Mouse (Mus musculus): Measurements from ENCODE around the gene Gab3. TPM values are rescaled to one million over a fixed set of nuclear protein-coding genes. Genes with fewer than 3 reads are reported as not detected.
"Not testable (repeated sequence)": the region's sequence is repeated elsewhere in the genome, so short reads cannot be mapped to it uniquely, and the experiment has no call there.

The Gab3 gene
- polyA plus RNA-seq, 1 experiment from 2014 or later = 1.8 TPM

DNA sequence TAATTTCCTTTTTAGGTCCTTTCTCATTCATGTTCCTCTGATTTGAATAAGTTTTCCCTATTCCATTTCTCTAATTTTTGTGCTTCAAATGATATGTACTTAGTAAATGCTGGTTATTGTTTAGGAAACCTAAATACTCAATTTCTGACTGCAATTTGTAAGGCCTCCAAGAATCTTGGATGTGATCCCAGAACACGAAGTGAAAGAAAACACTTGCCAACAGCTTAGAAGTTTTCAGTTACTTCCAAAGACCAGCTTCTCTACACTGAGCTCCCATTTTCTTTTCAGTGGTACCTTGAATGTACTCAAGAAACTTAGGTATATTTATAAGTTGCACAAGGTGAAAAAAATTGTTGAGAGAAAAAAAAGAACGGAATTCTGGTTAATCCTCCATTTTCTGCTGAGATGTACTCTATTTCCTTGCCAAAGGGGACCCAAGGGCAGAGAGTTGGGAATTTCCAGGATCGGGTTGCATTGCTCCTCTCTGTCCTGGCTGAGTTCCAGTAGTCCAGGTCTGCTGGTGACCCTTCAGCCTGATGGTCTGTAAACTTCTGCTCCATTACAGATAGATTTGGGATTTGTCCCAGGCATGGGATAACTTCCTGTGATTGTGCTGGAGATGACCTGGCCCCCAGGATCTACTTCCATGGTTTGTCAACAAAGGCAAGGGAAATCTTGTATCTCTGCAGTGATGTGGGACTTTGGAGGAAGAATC, 38.2 kb downstream of the Gab3 start:
- 52% methylated on average over 3 of the region's 3 CpGs for WGBS (ENCODE audit: insufficient replicate concordance)
- Histone ChIP-seq H3K4me2 (no peak overlapping the region), H3K9ac (ENCODE audit: low read depth, low read length) (no peak overlapping the region), H3K4me1 (ENCODE audit: control insufficient read depth, insufficient read depth, low read length) (no peaks in the 10 kb centered on the region), H3K27ac (ENCODE audit: low read depth, low read length) (no peak overlapping the region), H3K36me3 (ENCODE audit: control insufficient read depth, insufficient read depth, low read length) (no peaks in the 10 kb centered on the region), H3K27me3 (ENCODE audit: control insufficient read depth, insufficient read depth, low read length) (no peaks in the 10 kb centered on the region), H3K9me3 (replicated peaks; ENCODE audit: control insufficient read depth, low read length) (no peaks in the 10 kb centered on the region), H3K4me3 (ENCODE audit: low read depth, low read length) (no peak overlapping the region)
- ATAC-seq (replicated peaks; ENCODE audit: insufficient number of reproducible peaks, low FRiP score, low TSS enrichment) = no peak

DNA sequence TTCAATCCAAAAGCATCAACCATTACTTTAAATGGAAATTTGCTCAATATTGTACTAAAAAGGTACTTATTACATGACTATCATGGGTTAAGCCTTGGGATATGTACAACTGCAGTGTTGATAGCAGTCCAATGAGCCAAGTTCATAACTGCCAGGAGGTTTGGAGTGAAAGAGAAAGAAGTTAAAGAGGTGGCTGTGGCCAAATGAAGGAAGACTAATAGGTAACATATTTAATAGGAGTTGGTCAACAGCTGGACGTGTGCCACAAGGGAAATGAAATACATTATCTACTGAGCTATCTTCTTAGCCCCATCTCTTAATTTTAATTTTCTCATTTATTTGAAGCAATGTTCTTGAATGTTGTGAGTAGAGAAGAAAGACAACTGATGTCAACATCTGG, 39.3 kb downstream of the Gab3 start:
- Histone ChIP-seq H3K27ac (ENCODE audit: low read depth, low read length) (no peak overlapping the region), H3K36me3 (ENCODE audit: control insufficient read depth, insufficient read depth, low read length) (no peaks in the 10 kb centered on the region), H3K9ac (ENCODE audit: low read depth, low read length) (no peak overlapping the region), H3K4me3 (ENCODE audit: low read depth, low read length) (no peak overlapping the region), H3K27me3 (ENCODE audit: control insufficient read depth, insufficient read depth, low read length) (no peaks in the 10 kb centered on the region), H3K9me3 (replicated peaks; ENCODE audit: control insufficient read depth, low read length) (no peaks in the 10 kb centered on the region), H3K4me2 (no peak overlapping the region), H3K4me1 (ENCODE audit: control insufficient read depth, insufficient read depth, low read length) (no peaks in the 10 kb centered on the region)
- ATAC-seq (replicated peaks; ENCODE audit: insufficient number of reproducible peaks, low FRiP score, low TSS enrichment) = no peak
- 66% methylated on average over 1 of the region's 1 CpGs for WGBS (ENCODE audit: insufficient replicate concordance)

DNA sequence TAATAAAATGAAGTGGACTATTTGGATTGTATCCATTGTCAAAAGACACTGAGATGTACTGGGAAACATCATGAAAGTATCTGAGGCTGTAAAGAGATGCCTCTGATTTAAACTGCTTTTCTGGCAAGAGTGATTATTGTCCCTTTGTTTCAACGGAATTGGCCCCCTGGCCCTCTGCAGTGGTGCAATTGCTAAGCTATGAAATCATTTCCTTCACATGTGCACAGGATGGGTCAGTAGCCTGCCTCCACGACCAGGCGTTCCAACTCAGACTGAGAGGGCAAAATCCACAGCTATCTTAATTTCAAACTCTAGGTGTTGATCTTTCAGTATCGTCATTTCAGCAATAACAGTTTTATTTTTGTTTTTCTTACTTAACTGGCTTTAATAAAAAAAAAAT, 40.7 kb downstream of the Gab3 start:
- no peak for ATAC-seq (replicated peaks; ENCODE audit: insufficient number of reproducible peaks, low FRiP score, low TSS enrichment)
- Histone ChIP-seq H3K9ac (ENCODE audit: low read depth, low read length) (no peak overlapping the region), H3K9me3 (replicated peaks; ENCODE audit: control insufficient read depth, low read length) (no peaks in the 10 kb centered on the region), H3K4me2 (no peak overlapping the region), H3K27ac (ENCODE audit: low read depth, low read length) (no peak overlapping the region), H3K36me3 (ENCODE audit: control insufficient read depth, insufficient read depth, low read length) (no peaks in the 10 kb centered on the region), H3K4me3 (ENCODE audit: low read depth, low read length) (no peak overlapping the region), H3K27me3 (ENCODE audit: control insufficient read depth, insufficient read depth, low read length) (no peaks in the 10 kb centered on the region), H3K4me1 (ENCODE audit: control insufficient read depth, insufficient read depth, low read length) (no peaks in the 10 kb centered on the region)
- 51% methylated on average over 4 of the region's 4 CpGs for WGBS (ENCODE audit: insufficient replicate concordance)

DNA sequence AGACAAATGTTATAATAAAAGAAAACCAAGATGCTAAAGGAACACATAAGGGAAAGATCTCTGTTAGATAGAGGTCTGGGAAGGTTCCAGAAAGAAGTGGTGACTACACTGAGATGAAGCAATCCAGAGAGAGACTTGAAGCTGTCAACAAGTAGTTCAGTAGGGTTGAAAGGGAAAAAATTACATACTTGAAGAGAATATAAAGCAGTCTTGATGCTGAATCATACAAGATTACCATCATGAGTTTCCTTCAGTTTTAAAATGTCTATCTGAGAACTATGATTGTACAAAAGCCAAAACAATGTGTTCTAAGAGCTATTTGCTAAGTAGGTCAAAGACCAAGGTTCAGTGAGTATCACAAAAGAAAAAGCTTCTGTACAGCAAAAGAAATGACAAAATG, 48.6 kb downstream of the Gab3 start:
- Histone ChIP-seq H3K36me3 (ENCODE audit: control insufficient read depth, insufficient read depth, low read length) (no peaks in the 10 kb centered on the region), H3K9me3 (replicated peaks; ENCODE audit: control insufficient read depth, low read length) (no peaks in the 10 kb centered on the region), H3K9ac (ENCODE audit: low read depth, low read length) (no peak overlapping the region), H3K4me3 (ENCODE audit: low read depth, low read length) (no peak overlapping the region), H3K4me1 (ENCODE audit: control insufficient read depth, insufficient read depth, low read length) (no peaks in the 10 kb centered on the region), H3K27me3 (ENCODE audit: control insufficient read depth, insufficient read depth, low read length) (no peaks in the 10 kb centered on the region), H3K4me2 (no peak overlapping the region), H3K27ac (ENCODE audit: low read depth, low read length) (no peak overlapping the region)
- no peak for ATAC-seq (replicated peaks; ENCODE audit: insufficient number of reproducible peaks, low FRiP score, low TSS enrichment)

DNA sequence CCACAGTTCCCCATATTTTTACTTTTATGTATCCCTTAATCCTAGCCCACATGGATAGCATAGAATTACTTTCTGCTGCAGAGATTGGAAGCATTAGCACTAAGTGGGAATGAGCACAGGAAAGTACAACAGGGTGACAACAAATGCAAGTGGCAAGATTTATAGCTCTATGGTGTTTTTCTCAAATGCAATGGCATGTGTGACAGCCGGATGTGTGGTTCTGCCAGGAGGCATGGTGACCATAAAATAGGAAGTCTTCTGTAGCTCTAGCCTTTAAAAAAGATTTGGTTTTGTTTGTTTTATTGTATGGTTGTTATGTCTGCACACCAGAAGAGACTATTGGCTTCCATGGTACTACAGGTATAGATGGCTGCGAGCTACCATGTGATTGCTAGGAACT, 50.1 kb downstream of the Gab3 start:
- 79% methylated on average over 2 of the region's 2 CpGs for WGBS (ENCODE audit: insufficient replicate concordance)
- no peaks in the 10 kb centered on the region for H3K27me3 ChIP-seq (ENCODE audit: control insufficient read depth, insufficient read depth, low read length)
- no peak for ATAC-seq (replicated peaks; ENCODE audit: insufficient number of reproducible peaks, low FRiP score, low TSS enrichment)
- no peak overlapping the region for H3K4me2 ChIP-seq
- no peak overlapping the region for H3K27ac ChIP-seq (ENCODE audit: low read depth, low read length)
- no peak overlapping the region for H3K9ac ChIP-seq (ENCODE audit: low read depth, low read length)
- H3K36me3 ChIP-seq (ENCODE audit: control insufficient read depth, insufficient read depth, low read length) = no peaks in the 10 kb centered on the region
- H3K4me1 ChIP-seq (ENCODE audit: control insufficient read depth, insufficient read depth, low read length) = no peaks in the 10 kb centered on the region
- no peaks in the 10 kb centered on the region for H3K9me3 ChIP-seq (replicated peaks; ENCODE audit: control insufficient read depth, low read length)
- no peak overlapping the region for H3K4me3 ChIP-seq (ENCODE audit: low read depth, low read length)

DNA sequence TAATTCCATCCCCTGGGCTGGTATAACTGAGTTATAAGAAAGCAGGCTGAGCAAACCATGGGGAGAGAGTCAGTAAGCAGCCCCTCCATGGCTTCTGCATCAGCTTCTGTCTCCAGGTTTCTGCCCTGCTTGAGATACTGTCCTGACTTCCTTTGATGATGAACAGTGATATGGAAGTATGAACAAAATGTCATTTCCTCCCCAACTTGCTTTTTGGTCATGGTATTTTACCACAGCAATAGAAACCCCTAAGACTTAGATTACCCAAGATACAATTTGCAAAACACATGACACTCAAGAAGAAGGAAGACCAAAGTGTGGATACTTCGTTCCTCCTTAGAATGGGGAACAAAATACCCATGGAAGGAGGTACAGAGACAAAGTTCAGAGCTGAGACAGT, 51.2 kb downstream of the Gab3 start:
- H3K4me2 ChIP-seq; H3K27ac ChIP-seq (ENCODE audit: low read depth, low read length): not testable (repeated sequence)

DNA sequence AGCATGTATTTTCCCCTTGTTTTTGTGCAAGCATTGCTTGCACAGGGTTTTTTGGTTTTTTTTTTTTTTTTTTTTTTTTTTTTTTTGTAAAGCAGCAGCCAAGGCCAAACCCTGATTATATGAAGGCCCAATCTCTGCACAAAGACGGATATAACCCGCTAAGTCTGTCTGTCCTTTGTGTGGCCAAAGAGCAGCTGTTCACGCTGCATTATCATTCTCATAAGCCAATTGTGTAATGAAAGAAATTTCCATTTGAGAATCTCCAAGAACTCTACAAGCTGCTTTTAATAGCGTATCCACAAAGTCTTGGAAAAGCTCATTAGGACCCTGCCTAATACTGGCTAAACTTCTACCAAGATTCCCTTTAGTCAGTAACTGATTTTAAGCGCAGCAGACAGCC, 101.5 kb downstream of the Gab3 start:
- H3K27me3 ChIP-seq (ENCODE audit: control insufficient read depth, insufficient read depth, low read length) = no peaks in the 10 kb centered on the region
- no peaks in the 10 kb centered on the region for H3K9me3 ChIP-seq (replicated peaks; ENCODE audit: control insufficient read depth, low read length)
- ATAC-seq (replicated peaks; ENCODE audit: insufficient number of reproducible peaks, low FRiP score, low TSS enrichment) = no peak
- H3K36me3 ChIP-seq (ENCODE audit: control insufficient read depth, insufficient read depth, low read length) = no peaks in the 10 kb centered on the region
- H3K4me3 ChIP-seq (ENCODE audit: low read depth, low read length) = no peak overlapping the region
- no peaks in the 10 kb centered on the region for H3K4me1 ChIP-seq (ENCODE audit: control insufficient read depth, insufficient read depth, low read length)
- H3K27ac ChIP-seq (ENCODE audit: low read depth, low read length) = no peak overlapping the region
- no peak overlapping the region for H3K9ac ChIP-seq (ENCODE audit: low read depth, low read length)
- H3K4me2 ChIP-seq = no peak overlapping the region
- WGBS (ENCODE audit: insufficient replicate concordance) = 80% methylated on average over 5 of the region's 5 CpGs

More for the DNA sequence above, 51.2 kb downstream of the Gab3 start:
- H3K9ac ChIP-seq (ENCODE audit: low read depth, low read length); H3K4me3 ChIP-seq (ENCODE audit: low read depth, low read length); ATAC-seq (replicated peaks; ENCODE audit: insufficient number of reproducible peaks, low FRiP score, low TSS enrichment); H3K9me3 ChIP-seq (replicated peaks; ENCODE audit: control insufficient read depth, low read length); H3K36me3 ChIP-seq (ENCODE audit: control insufficient read depth, insufficient read depth, low read length); H3K4me1 ChIP-seq (ENCODE audit: control insufficient read depth, insufficient read depth, low read length); H3K27me3 ChIP-seq (ENCODE audit: control insufficient read depth, insufficient read depth, low read length): not testable (repeated sequence)
- 54% methylated on average over 1 of the region's 1 CpGs for WGBS (ENCODE audit: insufficient replicate concordance)

DNA sequence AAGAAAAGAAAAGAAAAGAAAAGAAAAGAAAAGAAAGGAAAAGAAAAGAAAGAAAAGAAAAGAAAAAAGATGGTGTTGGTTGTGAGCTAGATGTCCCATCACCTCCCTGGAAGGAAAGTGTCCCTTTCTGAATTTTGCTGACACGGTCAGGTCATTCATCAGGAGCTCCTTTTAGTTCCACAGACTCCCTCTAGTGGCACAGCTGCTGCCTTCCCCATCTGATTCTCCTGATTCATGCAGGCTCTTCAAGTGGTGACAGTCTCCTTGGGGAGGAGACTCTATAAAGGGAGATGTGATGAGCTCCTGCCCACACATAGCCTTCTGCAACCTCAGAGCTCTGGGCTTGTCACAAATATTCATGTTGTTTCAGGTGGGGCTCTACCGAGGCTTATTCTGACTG, 122.4 kb downstream of the Gab3 start:
- not testable (repeated sequence) for H3K9me3 ChIP-seq (replicated peaks; ENCODE audit: control insufficient read depth, low read length); H3K9ac ChIP-seq (ENCODE audit: low read depth, low read length); H3K4me1 ChIP-seq (ENCODE audit: control insufficient read depth, insufficient read depth, low read length); H3K4me2 ChIP-seq; H3K27ac ChIP-seq (ENCODE audit: low read depth, low read length); ATAC-seq (replicated peaks; ENCODE audit: insufficient number of reproducible peaks, low FRiP score, low TSS enrichment); H3K4me3 ChIP-seq (ENCODE audit: low read depth, low read length); H3K36me3 ChIP-seq (ENCODE audit: control insufficient read depth, insufficient read depth, low read length); H3K27me3 ChIP-seq (ENCODE audit: control insufficient read depth, insufficient read depth, low read length)
- 54% methylated on average over 1 of the region's 2 CpGs for WGBS (ENCODE audit: insufficient replicate concordance)

DNA sequence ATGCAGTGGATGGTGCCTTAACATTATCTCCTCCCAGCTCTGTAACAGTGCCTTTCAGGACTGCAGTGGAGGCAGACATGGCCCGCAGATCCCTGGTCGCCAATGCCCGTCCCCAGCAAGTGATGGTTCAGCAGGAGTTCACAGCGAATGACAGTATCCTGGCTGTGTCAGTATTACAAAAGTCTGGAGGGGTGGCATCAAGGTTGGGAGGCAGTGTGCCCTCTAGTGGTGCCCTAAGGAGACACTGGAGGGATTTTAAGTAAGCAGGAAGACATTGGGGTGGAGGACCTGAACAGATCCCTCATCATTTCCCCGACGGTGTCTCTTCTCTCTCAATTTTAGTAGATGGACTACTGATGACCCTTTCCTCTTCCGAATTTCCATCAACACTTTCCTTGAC, 126.1 kb downstream of the Gab3 start:
- H3K27me3 ChIP-seq (ENCODE audit: control insufficient read depth, insufficient read depth, low read length); H3K9me3 ChIP-seq (replicated peaks; ENCODE audit: control insufficient read depth, low read length); H3K27ac ChIP-seq (ENCODE audit: low read depth, low read length); H3K36me3 ChIP-seq (ENCODE audit: control insufficient read depth, insufficient read depth, low read length); H3K4me3 ChIP-seq (ENCODE audit: low read depth, low read length); H3K4me1 ChIP-seq (ENCODE audit: control insufficient read depth, insufficient read depth, low read length); ATAC-seq (replicated peaks; ENCODE audit: insufficient number of reproducible peaks, low FRiP score, low TSS enrichment); H3K4me2 ChIP-seq; H3K9ac ChIP-seq (ENCODE audit: low read depth, low read length): not testable (repeated sequence)
- WGBS (ENCODE audit: insufficient replicate concordance) = 68% methylated on average over 4 of the region's 7 CpGs

All from heart, embryonic 11.5 days (tissue).